Mouse (Mus musculus): Measurements from ENCODE around the gene Krtap3-1.
"Not testable (repeated sequence)": the region's sequence is repeated elsewhere in the genome, so short reads cannot be mapped to it uniquely, and the experiment has no call there.

The Krtap3-1 gene

DNA sequence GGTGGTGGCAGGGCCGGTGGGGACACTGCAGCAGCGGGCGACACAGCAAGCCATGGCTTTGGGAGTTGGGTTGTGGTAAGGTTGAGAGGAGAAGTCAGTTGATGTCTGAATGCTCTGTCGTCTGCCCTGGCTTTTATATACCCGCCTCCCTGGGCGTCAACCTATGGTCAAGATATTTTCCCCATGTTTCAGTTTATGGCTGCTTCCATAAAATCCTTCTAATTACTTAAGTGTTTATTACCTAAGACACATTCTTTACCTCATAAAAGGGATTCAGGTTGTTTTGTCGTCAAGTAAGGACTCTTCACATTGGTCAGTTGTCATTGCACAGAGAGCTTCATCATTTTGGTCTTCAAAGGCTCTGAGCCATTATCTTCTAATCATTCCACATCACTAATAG lies at the start of gene Krtap3-1:
TSS of gene Krtap3-1 (minus strand) at position 101 of the 400 bp plus-strand sequence.
- no peak for TF ChIP-seq GATA4 (IDR thresholded peaks at IDR 0.05; ENCODE audit: insufficient replicate concordance, low read length)

DNA sequence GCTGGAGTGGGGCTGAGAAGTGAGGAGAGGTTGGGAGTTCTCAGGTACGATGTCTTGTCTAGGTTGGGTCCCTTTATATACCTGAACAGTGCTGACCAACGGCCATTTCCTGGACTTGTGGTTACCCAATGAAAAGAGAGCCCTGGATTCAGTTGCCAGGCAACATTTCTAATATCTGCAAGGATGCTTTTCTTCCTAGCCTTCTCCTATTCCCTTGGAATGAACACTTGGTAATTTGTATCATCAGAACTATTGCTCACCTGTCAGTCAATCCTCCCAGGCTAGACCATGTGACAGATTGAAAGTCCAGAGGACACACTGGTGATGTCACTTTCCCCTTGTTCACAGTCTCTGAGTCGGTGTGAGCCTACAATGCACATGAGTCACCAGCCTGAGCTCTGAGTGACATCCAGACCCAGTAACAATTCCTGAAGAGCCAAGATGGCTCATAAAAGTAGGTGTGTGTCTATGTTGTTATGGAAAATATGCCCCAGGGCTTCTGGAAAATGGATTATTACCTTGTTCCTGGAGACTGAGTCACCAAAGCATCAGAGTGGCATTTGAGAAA lies 48.5 kb upstream of the Krtap3-1 start, which contains the start of gene Krtap2-4:
TSS of gene Krtap2-4 (minus strand) at position 51 of the 568 bp plus-strand sequence.
- no peak for TF ChIP-seq GATA4 (IDR thresholded peaks at IDR 0.05; ENCODE audit: insufficient replicate concordance, low read length)

DNA sequence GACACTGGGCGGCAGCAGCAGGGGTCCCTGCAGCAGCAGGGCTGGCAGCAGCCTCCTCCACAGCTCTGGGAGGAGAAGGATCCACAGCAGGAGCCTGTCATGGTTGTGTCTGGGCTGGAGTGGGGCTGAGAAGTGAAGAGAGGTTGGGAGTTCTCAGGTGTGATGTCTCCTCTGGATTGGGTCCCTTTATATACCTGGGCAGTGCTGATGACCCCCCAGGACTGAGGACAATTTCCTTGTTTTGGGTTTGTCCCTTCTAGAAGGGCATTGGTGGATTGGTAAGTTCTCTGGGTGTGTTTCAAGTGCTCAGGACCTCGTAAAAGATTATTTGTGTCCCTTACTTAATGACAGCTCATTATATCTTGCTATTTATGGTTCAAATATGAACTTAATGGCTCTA lies 43.7 kb upstream of the Krtap3-1 start, which contains the start of gene Gm11937:
TSS of gene Gm11937 (minus strand) at position 101 of the 400 bp plus-strand sequence.
- TF ChIP-seq GATA4 (IDR thresholded peaks at IDR 0.05; ENCODE audit: insufficient replicate concordance, low read length), result not testable (repeated sequence)

DNA sequence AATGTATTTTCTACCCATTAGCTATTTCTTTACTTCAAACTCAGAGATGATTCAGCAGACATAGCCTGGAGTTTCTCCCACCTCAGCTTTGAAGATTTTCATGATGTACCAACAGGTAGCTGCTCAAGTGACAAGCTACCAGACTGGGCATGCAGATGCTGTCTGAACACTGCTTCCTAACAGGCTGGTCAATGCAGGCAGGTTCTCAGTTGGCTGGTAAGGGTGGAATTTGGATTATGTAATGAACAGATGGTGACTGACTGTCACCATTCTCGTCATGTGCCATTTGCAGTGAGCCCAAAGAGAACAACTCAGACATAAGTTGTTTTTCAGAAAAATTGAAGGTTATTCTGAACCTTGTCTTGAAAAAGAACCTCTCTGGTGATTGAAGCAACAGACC lies 42.7 kb upstream of the Krtap3-1 start:
- no peak for TF ChIP-seq GATA4 (IDR thresholded peaks at IDR 0.05; ENCODE audit: insufficient replicate concordance, low read length)

DNA sequence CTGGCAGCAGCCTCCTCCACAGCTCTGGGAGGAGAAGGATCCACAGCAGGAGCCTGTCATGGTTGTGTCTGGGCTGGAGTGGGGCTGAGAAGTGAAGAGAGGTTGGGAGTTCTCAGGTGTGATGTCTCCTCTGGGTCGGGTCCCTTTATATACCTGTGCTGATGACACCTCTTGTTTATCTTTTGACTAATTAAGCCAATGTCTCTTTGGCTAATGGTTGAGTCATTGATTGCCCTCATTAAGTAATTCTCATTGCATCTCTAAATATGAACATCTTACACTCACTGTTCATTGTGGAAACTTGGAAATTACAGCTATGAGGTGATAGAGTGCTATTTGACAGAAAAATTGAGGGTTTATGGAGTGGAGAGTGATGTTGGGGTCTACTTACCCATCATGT lies 36.8 kb upstream of the Krtap3-1 start, which contains the start of gene Gm11938:
TSS of gene Gm11938 (minus strand) at position 101 of the 400 bp plus-strand sequence.
- TF ChIP-seq GATA4 (IDR thresholded peaks at IDR 0.05; ENCODE audit: insufficient replicate concordance, low read length), result not testable (repeated sequence)

GRCm38 (mm10) chr11:99597742-99598141 lies 31.3 kb upstream of the Krtap3-1 start, which contains the start of gene Krtap9-3:
Gene Krtap9-3, minus strand, starts transcription at chr11:99598105.
- TF ChIP-seq GATA4 (IDR thresholded peaks at IDR 0.05; ENCODE audit: insufficient replicate concordance, low read length), result not testable (repeated sequence)

DNA sequence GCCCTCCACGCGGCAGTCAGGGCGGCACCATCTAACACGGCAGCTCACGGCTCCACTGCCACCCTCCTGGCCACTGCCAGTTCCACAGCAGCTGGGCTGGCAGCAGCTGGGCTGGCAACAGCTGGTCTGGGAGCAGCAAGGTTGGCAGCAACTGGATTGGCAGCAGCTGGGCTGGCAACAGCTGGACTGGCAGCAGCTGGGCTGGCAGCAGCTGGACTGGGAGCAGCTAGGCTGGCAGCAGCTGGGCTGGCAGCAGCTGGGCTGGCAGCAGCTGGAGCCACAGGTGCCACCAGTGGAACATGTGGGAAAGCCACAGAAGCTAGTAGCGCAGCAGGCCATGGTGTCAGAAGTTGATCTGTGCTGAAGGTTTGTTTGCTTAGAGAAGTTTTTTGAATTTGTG lies 24.6 kb upstream of the Krtap3-1 start, which contains the start of gene Krtap1-3:
TSS of gene Krtap1-3 (minus strand) at position 359 of the 400 bp plus-strand sequence.
- TF ChIP-seq GATA4 (IDR thresholded peaks at IDR 0.05; ENCODE audit: insufficient replicate concordance, low read length), result no peak

DNA sequence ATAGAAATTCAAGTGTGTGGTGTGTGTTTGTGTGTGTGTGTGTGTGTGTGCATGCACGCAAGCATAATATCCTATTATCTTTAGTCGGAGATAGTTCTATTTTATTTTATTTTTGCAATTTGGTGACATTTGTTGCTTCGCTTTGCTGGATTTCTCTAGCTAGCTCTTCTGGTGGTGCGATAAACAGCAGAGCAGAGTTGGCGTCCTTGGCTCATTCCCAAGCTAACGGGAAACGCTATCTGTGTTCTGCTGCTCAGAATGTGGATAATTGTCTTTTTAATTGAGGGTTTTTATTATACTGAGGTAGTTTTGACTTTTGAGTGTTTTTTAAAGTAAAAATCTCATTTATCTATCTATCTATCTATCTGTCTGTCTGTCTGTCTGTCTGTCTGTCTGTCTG lies 18.7 kb upstream of the Krtap3-1 start:
- no peak for TF ChIP-seq GATA4 (IDR thresholded peaks at IDR 0.05; ENCODE audit: insufficient replicate concordance, low read length)

GRCm38 (mm10) chr11:99583245-99583704 lies 16.8 kb upstream of the Krtap3-1 start, which contains the start of gene Krtap1-4:
Gene Krtap1-4, minus strand, starts transcription at chr11:99583654.
- TF ChIP-seq GATA4 (IDR thresholded peaks at IDR 0.05; ENCODE audit: insufficient replicate concordance, low read length), result no peak

GRCm38 (mm10) chr11:99581564-99581963 lies 15.1 kb upstream of the Krtap3-1 start:
- no peak for TF ChIP-seq GATA4 (IDR thresholded peaks at IDR 0.05; ENCODE audit: insufficient replicate concordance, low read length)

- TF ChIP-seq GATA4 (IDR thresholded peaks at IDR 0.05; ENCODE audit: insufficient replicate concordance, low read length), result no peak
These were observed 14.6 kb upstream of the Krtap3-1 start for GRCm38 (mm10) chr11:99581051-99581450.

DNA sequence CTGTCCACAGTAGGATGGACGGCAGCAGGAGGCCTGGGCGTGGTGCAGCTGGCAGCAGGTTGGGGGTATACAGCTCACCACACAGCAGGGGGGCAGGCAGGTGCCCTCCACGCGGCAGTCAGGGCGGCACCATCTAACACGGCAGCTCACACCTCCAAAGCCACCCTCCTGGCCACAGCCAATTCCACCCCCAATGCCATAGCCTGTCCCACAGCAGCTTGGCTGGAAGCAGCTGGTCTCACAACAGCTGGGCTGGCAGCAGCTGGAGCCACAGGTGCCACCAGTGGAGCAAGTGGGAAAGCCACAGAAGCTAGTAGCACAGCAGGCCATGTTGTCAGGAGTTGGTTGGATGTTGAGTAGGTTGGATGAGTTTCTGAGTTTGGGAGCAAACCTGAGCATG lies 14.2 kb upstream of the Krtap3-1 start, which contains the start of gene Krtap1-5:
TSS of gene Krtap1-5 (minus strand) at position 381 of the 400 bp plus-strand sequence.
- TF ChIP-seq GATA4 (IDR thresholded peaks at IDR 0.05; ENCODE audit: insufficient replicate concordance, low read length), result no peak

- no peak for TF ChIP-seq GATA4 (IDR thresholded peaks at IDR 0.05; ENCODE audit: insufficient replicate concordance, low read length)
These were observed 7.7 kb upstream of the Krtap3-1 start for GRCm38 (mm10) chr11:99574106-99574505.

GRCm38 (mm10) chr11:99573164-99573563 lies 6.7 kb upstream of the Krtap3-1 start:
- TF ChIP-seq GATA4 (IDR thresholded peaks at IDR 0.05; ENCODE audit: insufficient replicate concordance, low read length), result no peak

GRCm38 (mm10) chr11:99562580-99562979 lies 3.9 kb downstream of the Krtap3-1 start:
- no peak for TF ChIP-seq GATA4 (IDR thresholded peaks at IDR 0.05; ENCODE audit: insufficient replicate concordance, low read length)

DNA sequence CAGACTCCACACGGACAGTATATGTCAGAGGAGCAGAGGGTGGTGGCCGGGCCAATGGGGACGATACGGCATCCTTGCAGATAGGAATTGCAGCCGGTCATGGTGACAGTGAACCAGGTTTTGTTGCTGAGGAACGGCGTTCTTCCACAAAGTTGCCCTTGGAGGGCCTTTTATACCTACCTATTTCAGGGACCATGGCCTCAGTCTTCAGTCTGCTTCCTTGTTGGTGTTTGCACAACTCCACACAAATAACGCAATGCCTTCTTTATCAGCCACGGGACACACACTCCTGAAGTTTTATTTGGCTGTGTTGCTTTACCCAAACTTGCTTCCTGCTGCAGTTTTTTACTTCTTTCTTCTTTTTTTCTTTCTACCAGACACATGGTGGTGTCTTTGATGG lies 7.1 kb downstream of the Krtap3-1 start, which contains the start of gene Gm11939:
TSS of gene Gm11939 (minus strand) at position 101 of the 400 bp plus-strand sequence.
- no peak for TF ChIP-seq GATA4 (IDR thresholded peaks at IDR 0.05; ENCODE audit: insufficient replicate concordance, low read length)
